Mouse (Mus musculus): Measurements from ENCODE around the gene Sgk1. TPM values are rescaled to one million over a fixed set of nuclear protein-coding genes. Genes with fewer than 3 reads are reported as not detected.

The Sgk1 gene
- total RNA-seq, 2 experiments from 2014 or later = 71.3 to 111 TPM

GRCm38 (mm10) chr10:21943145-21943700, 61.2 kb downstream of the Sgk1 start:
- intact Hi-C loops (cut with DNase I) = no loop called here
- no peak for DNase-seq (ENCODE audit: low spot score in 2 of 2)

- no peak for DNase-seq (ENCODE audit: low spot score in 2 of 2)
- intact Hi-C loops (cut with DNase I) = no loop called here
Observed at GRCm38 (mm10) chr10:21945195-21945594, 63.2 kb downstream of the Sgk1 start.

- no peak for DNase-seq (ENCODE audit: low spot score in 2 of 2)
- intact Hi-C loops (cut with DNase I) = no loop called here
Observed at GRCm38 (mm10) chr10:21946751-21947351, 64.9 kb downstream of the Sgk1 start.

- intact Hi-C loops (cut with DNase I) = no loop called here
- DNase-seq (ENCODE audit: low spot score in 2 of 2) = no peak
Observed at GRCm38 (mm10) chr10:21952520-21952919, 70.5 kb downstream of the Sgk1 start.

GRCm38 (mm10) chr10:21961111-21961510, 79.1 kb downstream of the Sgk1 start:
- intact Hi-C loops (cut with DNase I) = no loop called here
- DNase-seq (ENCODE audit: low spot score in 2 of 2) = no peak

GRCm38 (mm10) chr10:21963005-21963404, 81.0 kb downstream of the Sgk1 start:
- no peak for DNase-seq (ENCODE audit: low spot score in 2 of 2)
- intact Hi-C loops (cut with DNase I) = no loop called here

- intact Hi-C loops (cut with DNase I) = no loop called here
Observed at GRCm38 (mm10) chr10:21973676-21974075, 91.7 kb downstream of the Sgk1 start.

GRCm38 (mm10) chr10:21974801-21975200, 92.8 kb downstream of the Sgk1 start:
- intact Hi-C loops (cut with DNase I) = no loop called here
- DNase-seq (ENCODE audit: low spot score in 2 of 2) = no peak

More at GRCm38 (mm10) chr10:21973676-21974075, 91.7 kb downstream of the Sgk1 start:
- DNase-seq (ENCODE audit: low spot score in 2 of 2) = no peak

GRCm38 (mm10) chr10:21975384-21975783, 93.4 kb downstream of the Sgk1 start:
- intact Hi-C loops (cut with DNase I) = no loop called here
- DNase-seq (ENCODE audit: low spot score in 2 of 2) = no peak

GRCm38 (mm10) chr10:21976253-21976652, 94.3 kb downstream of the Sgk1 start:
- intact Hi-C loops (cut with DNase I) = no loop called here
- DNase-seq (ENCODE audit: low spot score in 2 of 2) = no peak

- DNase-seq (ENCODE audit: low spot score in 2 of 2) = no peak
- intact Hi-C loops (cut with DNase I) = no loop called here
Observed at GRCm38 (mm10) chr10:21978421-21978820, 96.4 kb downstream of the Sgk1 start.

- no peak for DNase-seq (ENCODE audit: low spot score in 2 of 2)
- intact Hi-C loops (cut with DNase I) = no loop called here
Observed at GRCm38 (mm10) chr10:21979286-21979965, 97.4 kb downstream of the Sgk1 start.

GRCm38 (mm10) chr10:21980780-21981435, 98.9 kb downstream of the Sgk1 start:
- intact Hi-C loops (cut with DNase I) = no loop called here
- no peak for DNase-seq (ENCODE audit: low spot score in 2 of 2)

- DNase-seq (ENCODE audit: low spot score in 2 of 2) = no peak
- intact Hi-C loops (cut with DNase I) = no loop called here
Observed at GRCm38 (mm10) chr10:21982303-21982702, 100.3 kb downstream of the Sgk1 start.

GRCm38 (mm10) chr10:21988489-21988888, 106.5 kb downstream of the Sgk1 start:
- DNase-seq (ENCODE audit: low spot score in 2 of 2) = no peak
- intact Hi-C loops (cut with DNase I) = no loop called here

- DNase-seq (ENCODE audit: low spot score in 2 of 2) = peak; percentile 78 to 85
- intact Hi-C loops (cut with DNase I) = loop anchor here (5.0 to 10.0 kb wide), 3 partner anchors 74 to 307 kb away; no protein-coding TSS in a partner anchor
Observed at GRCm38 (mm10) chr10:21991351-21991840, 109.4 kb downstream of the Sgk1 start.

- DNase-seq (ENCODE audit: low spot score in 2 of 2) = peak in 1 of 2 experiments; percentile 41
- intact Hi-C loops (cut with DNase I) = loop anchor here (2.0 to 10.0 kb wide), 4 partner anchors 75 to 307 kb away; partner anchors contain the start of gene Sgk1
Observed at GRCm38 (mm10) chr10:21991986-21992833, 110.2 kb downstream of the Sgk1 start.

GRCm38 (mm10) chr10:21992834-21993514, 111.0 kb downstream of the Sgk1 start:
- intact Hi-C loops (cut with DNase I) = loop anchor here (2.0 to 10.0 kb wide), 4 partner anchors 76 to 308 kb away; partner anchors contain the start of gene Sgk1

More at GRCm38 (mm10) chr10:21992834-21993514, 111.0 kb downstream of the Sgk1 start:
- DNase-seq (ENCODE audit: low spot score in 2 of 2) = peak; percentile 79 to 82
